Mouse (Mus musculus) intestine, embryonic 14.5 days (tissue): ENCODE measurements around the gene Tspan12. TPM values are rescaled to one million over a fixed set of nuclear protein-coding genes. Genes with fewer than 3 reads are reported as not detected.
"Not testable (repeated sequence)": the region's sequence is repeated elsewhere in the genome, so short reads cannot be mapped to it uniquely, and the experiment has no call there.

Source experiments
- ATAC-seq: fragments of 200-750 bp; cut with Nextera tagmentation; replicated peaks from 2 replicates; pipeline ENCODE4 v1.8.0; 2017; ENCODE audit warnings: low read depth, moderate number of reproducible peaks, moderate TSS enrichment, moderate library complexity; ENCODE audit not compliant: low FRiP score, low TSS enrichment
- DNase-seq: peaks from one replicate; pipeline ENCODE4 v3.0.0-alpha.2; 2018; ENCODE audit warnings: low spot score
- H3K27ac ChIP-seq: fragments of 300-500 bp; sonication (generic); 2 replicates; pipeline ENCODE4 v1.5.1; 2014; ENCODE audit warnings: low read depth, mild to moderate bottlenecking, control low read depth
- H3K27me3 ChIP-seq: fragments of 300-500 bp; sonication (generic); replicated peaks from 2 replicates; pipeline ENCODE4 v1.6.1; 2014; ENCODE audit warnings: low read length, control low read depth; ENCODE audit not compliant: control insufficient read depth, insufficient read depth
- H3K36me3 ChIP-seq: fragments of 300-500 bp; sonication (generic); 2 replicates; pipeline ENCODE4 v1.6.1; 2014; ENCODE audit warnings: low read length, control low read depth; ENCODE audit not compliant: control insufficient read depth, insufficient read depth
- H3K4me1 ChIP-seq: fragments of 300-500 bp; sonication (generic); replicated peaks from 2 replicates; pipeline ENCODE4 v1.6.1; 2014; ENCODE audit warnings: low read length, control low read depth, mixed read lengths; ENCODE audit not compliant: control insufficient read depth, insufficient read depth
- H3K4me2 ChIP-seq: fragments of 300-500 bp; sonication (generic); 2 replicates; pipeline ENCODE4 v1.6.1; 2014; ENCODE audit warnings: low read length
- H3K4me3 ChIP-seq: fragments of 300-500 bp; sonication (generic); 2 replicates; pipeline ENCODE4 v1.5.1; 2014; ENCODE audit warnings: low read depth, low read length, control low read depth, mixed read lengths
- H3K9ac ChIP-seq: fragments of 300-500 bp; sonication (generic); 2 replicates; pipeline ENCODE4 v1.6.1; 2014; ENCODE audit warnings: mild to moderate bottlenecking, low read length
- H3K9me3 ChIP-seq: fragments of 300-500 bp; sonication (generic); 2 replicates; pipeline ENCODE4 v1.6.1; 2016; ENCODE audit warnings: low read length, control low read depth; ENCODE audit not compliant: control insufficient read depth
- WGBS: fragments of 180-500 bp; shearing (Covaris S2); extraction: QIAGEN DNeasy Blood & Tissue Kit; methylation state at CpG from one replicate; pipeline ENCODE4 v1.1.7; 2014; 5-methylcytosine and 5-hydroxymethylcytosine counted together
- polyA plus RNA-seq: library from polyadenylated mRNA; unstranded; fragments of >200 nt; fragmentation: Nextera tagmentation; extraction: Ambion mirVana; gene quantifications from 2 replicates; pipeline ENCODE4 v1.2.1, GENCODE M21; 2014

Gene Tspan12
- polyA plus RNA-seq: 109 and 120 TPM in 2 replicates

DNA sequence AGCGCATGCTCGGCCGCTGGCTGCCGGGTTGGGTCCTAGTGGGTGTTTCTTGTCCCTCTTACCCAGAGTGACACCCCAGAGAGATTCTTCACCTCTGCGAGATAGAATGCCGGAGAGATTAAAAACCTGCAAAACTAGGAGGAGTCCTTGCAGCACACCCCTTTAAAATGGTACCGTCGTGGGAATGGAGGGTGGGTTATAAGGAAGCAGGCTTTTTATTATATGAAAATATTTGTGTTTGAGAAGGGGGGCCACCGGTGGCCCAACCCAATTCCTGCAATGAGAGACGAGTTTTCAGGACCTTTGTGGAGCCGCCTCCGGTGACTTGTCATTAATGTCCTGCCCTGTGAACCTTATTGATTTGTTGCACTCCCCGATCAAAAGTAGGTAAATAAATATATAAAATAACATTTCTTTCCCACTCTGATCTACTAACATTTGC, at the start of gene Tspan12:
Gene Tspan12, minus strand, starts transcription at position 172 of the 442 bp plus-strand sequence.
- H3K27ac ChIP-seq: peak within 1 kb of the TSS; percentile 92
- peak within 1 kb of the TSS; percentile 82 for H3K9ac ChIP-seq
- 1% methylated on average over 13 of the region's 13 CpGs for WGBS
- H3K4me1 ChIP-seq: peaks cover 13% of the 10 kb centered on the region; the same call in 1 of the 2 replicates
- H3K27me3 ChIP-seq: no peaks in the 10 kb centered on the region
- peaks cover 9% of the 10 kb centered on the region; the same call in 1 of the 2 replicates for H3K36me3 ChIP-seq
- H3K4me2 ChIP-seq: peak within 1 kb of the TSS; percentile 83
- ATAC-seq: peak; percentile 80
- H3K9me3 ChIP-seq: no peaks in the 10 kb centered on the region
- H3K4me3 ChIP-seq: peak within 1 kb of the TSS; percentile 73
- DNase-seq: peak; percentile 88

DNA sequence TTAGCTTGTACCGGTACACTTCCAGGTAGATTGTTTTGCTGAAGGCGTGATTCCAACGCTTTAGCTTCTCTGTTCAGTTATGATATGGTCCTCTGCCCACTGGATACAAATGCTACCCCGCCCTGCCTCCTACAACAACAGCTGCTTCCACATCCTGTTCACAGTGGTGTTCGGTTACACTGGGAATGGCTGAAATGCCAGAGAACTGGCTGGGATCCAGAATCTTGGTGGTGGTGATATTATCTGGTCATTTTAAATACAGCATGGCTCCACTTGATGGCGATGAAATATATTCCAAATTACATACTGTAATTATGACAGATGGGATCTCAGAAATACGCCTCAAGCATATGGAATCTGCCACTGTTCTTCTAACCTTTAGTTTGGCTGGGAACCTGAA, 42.1 kb upstream of the Tspan12 start:
- 33% methylated on average over 7 of the region's 7 CpGs for WGBS
- Histone ChIP-seq H3K36me3 (no peaks in the 10 kb centered on the region), H3K9ac (no peak overlapping the region), H3K9me3 (no peaks in the 10 kb centered on the region), H3K4me3 (no peak overlapping the region), H3K27me3 (no peaks in the 10 kb centered on the region), H3K4me2 (no peak overlapping the region), H3K27ac (no peak overlapping the region), H3K4me1 (peaks cover 5% of the 10 kb centered on the region; the same call in 1 of the 2 replicates)
- DNase-seq (no peak), ATAC-seq (peak; percentile 53; the same call in 1 of the 2 replicates)

DNA sequence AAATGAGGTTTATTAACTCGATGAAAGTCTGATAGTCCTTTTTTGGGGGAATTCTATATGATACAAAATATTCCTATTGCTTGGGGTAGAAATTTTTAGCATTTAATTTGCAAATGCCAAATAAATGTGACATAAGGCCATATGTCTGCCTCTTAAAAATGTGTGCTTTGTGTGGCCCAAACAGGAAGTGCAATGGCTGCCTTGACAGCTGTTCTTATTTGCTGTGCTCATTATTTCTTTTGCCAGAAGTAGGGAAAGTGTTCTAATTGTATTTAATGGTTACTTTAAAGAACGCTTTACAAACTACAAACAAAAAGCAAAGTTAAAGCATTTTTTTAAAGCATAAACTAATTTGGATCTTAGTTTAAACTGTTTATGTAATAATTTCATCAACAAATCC, 36.8 kb upstream of the Tspan12 start:
- no peaks in the 10 kb centered on the region for H3K9me3 ChIP-seq
- H3K4me2 ChIP-seq: no peak overlapping the region
- ATAC-seq: no peak
- no peak overlapping the region for H3K27ac ChIP-seq
- no peak overlapping the region for H3K9ac ChIP-seq
- H3K4me3 ChIP-seq: no peak overlapping the region
- no peak for DNase-seq
- H3K4me1 ChIP-seq: no peaks in the 10 kb centered on the region
- no peaks in the 10 kb centered on the region for H3K27me3 ChIP-seq
- H3K36me3 ChIP-seq: no peaks in the 10 kb centered on the region
- 55% methylated on average over 2 of the region's 2 CpGs for WGBS

DNA sequence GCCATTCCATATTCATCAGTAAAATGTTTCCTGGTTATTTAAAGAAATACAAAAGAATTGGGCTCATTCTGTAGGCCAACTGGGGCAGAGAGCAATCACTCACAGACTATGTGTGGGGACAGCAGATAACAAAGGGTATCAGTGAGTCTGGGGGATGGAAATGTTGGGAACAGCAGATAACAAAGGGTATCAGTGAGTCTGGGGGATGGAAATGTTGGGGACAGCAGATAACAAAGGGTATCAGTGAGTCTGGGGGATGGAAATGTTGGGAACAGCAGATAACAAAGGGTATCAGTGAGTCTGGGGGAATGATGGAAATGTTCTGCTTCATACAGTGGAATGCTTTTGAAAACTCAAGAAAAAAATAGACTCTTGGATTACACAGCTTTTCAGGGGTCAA, 35.7 kb upstream of the Tspan12 start:
- not testable (repeated sequence) for H3K4me1 ChIP-seq, H3K4me2 ChIP-seq, H3K27me3 ChIP-seq, DNase-seq, H3K9ac ChIP-seq, H3K27ac ChIP-seq, ATAC-seq, H3K9me3 ChIP-seq, H3K36me3 ChIP-seq, H3K4me3 ChIP-seq

DNA sequence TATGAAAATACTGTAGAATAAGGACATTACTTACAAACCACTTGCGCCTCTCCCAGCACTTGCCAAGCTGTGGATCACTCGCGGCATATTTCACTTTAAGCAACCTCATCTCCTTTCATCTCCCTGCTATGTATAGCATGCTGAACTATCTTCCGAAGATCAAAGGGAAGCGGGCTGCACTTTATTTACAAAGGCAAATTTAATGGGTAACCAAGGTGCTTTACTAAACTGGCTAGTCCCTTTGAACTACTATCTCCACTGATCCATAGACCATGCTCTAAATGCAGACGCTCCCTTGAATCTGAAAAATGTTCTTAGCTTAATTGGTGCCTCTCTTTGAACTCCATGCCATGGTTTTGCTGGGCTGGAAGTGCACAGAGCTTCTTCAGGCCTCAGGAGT, 27.2 kb upstream of the Tspan12 start:
- Histone ChIP-seq H3K4me1 (no peaks in the 10 kb centered on the region), H3K27me3 (no peaks in the 10 kb centered on the region), H3K36me3 (no peaks in the 10 kb centered on the region), H3K4me3 (no peak overlapping the region), H3K9ac (no peak overlapping the region), H3K9me3 (no peaks in the 10 kb centered on the region), H3K4me2 (no peak overlapping the region), H3K27ac (no peak overlapping the region)
- ATAC-seq (0 out of 2 replicates have a peak, but pooled peaks have one; percentile 43), DNase-seq (no peak)
- WGBS: 47% methylated on average over 6 of the region's 6 CpGs

DNA sequence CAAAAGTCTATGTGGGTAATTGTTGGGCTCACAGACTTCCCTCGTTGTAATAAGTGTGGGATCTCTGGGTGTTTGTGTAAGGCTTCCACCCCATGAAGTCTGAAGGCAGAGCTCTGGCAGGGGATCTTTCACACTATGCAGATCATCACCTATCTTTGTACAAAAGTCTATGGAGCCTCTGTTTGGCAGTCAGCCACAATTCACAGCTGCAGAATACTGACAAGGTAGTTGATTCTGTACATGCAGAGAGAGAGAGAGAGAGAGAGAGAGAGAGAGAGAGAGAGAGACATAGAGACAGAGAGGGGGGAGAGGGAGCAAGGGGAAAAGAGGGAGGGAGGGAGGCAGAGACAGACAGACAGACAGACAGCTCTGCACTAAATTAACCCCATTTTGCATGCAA, 15.0 kb upstream of the Tspan12 start:
- no peaks in the 10 kb centered on the region for H3K27me3 ChIP-seq
- H3K27ac ChIP-seq: no peak overlapping the region
- no peak overlapping the region for H3K9ac ChIP-seq
- WGBS: 16% methylated on average over 1 of the region's 1 CpGs
- no peak for DNase-seq
- no peaks in the 10 kb centered on the region for H3K9me3 ChIP-seq
- H3K4me2 ChIP-seq: no peak overlapping the region
- H3K36me3 ChIP-seq: no peaks in the 10 kb centered on the region
- ATAC-seq: no peak
- no peak overlapping the region for H3K4me3 ChIP-seq
- H3K4me1 ChIP-seq: peaks cover 10% of the 10 kb centered on the region

DNA sequence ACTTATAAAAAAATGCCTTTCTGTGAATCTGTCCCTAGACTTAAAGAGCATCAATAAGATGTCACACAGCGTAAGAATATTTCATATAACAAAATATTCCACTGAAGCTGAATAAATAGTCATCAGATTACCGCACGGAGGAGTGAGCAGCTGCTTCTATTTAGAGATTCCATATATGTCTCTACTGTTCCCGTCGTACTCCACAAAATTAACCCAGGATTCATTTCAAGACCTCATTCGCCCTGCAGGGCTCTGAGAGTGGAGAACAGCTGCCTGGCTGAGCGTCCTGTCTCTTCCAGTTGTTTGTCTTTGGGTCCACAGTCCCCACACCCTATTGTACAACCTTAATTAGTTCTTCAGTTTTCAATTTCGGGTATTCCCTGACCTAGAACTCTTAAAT, 11.9 kb upstream of the Tspan12 start:
- Histone ChIP-seq H3K36me3 (no peaks in the 10 kb centered on the region), H3K9ac (no peak overlapping the region), H3K27ac (no peak overlapping the region), H3K4me1 (peaks cover 10% of the 10 kb centered on the region), H3K9me3 (no peaks in the 10 kb centered on the region), H3K27me3 (no peaks in the 10 kb centered on the region), H3K4me3 (no peak overlapping the region), H3K4me2 (no peak overlapping the region)
- ATAC-seq (no peak), DNase-seq (no peak)
- 40% methylated on average over 8 of the region's 8 CpGs for WGBS

DNA sequence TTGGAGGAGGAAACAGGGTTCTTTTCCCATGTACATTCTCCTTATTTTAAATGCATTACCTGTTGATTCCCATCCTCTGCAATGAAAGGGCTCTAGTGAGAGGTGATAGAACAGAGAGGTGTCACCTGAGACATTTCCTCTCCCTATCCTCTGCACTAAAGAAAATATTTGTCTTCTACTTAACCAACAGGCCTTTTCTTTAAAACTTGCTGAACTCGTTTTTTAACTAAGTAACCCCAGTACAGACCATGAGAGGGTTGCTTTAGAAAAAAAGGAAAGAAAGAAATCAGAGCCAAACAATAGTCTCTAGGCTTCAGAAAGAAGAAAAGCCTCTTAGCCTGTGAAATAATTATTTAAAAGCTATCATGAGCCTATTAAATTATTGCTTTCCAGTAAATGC, 11.2 kb upstream of the Tspan12 start:
- Histone ChIP-seq H3K4me3 (no peak overlapping the region), H3K27ac (no peak overlapping the region), H3K4me1 (peaks cover 10% of the 10 kb centered on the region), H3K9me3 (no peaks in the 10 kb centered on the region), H3K36me3 (no peaks in the 10 kb centered on the region), H3K4me2 (no peak overlapping the region), H3K27me3 (no peaks in the 10 kb centered on the region), H3K9ac (no peak overlapping the region)
- ATAC-seq (no peak), DNase-seq (no peak)
- WGBS: 29% methylated on average over 1 of the region's 1 CpGs

DNA sequence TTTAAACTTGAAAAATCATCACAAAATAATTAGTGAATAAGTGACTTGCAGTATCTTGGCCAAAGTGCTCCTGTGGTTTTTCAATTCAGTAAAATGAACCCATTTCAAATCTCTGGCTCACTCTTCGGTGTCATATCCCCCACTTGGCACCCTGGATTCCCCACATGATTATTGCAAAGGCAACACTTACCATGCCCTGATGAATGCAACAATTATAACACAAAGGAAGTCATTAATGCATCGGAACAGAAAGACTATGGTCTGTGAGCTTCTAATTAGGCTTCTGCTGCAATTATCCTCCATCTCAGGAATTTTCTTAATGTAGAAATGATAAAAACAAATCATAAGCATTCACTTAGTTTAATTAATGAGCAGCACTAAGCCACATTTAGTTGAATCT, 9.0 kb upstream of the Tspan12 start:
- H3K4me2 ChIP-seq: no peak overlapping the region
- no peaks in the 10 kb centered on the region for H3K9me3 ChIP-seq
- no peak overlapping the region for H3K4me3 ChIP-seq
- WGBS: 91% methylated on average over 2 of the region's 2 CpGs
- H3K4me1 ChIP-seq: peaks cover 10% of the 10 kb centered on the region
- ATAC-seq (no peak), DNase-seq (no peak)
- H3K9ac ChIP-seq: no peak overlapping the region
- H3K27ac ChIP-seq: no peak overlapping the region
- no peaks in the 10 kb centered on the region for H3K36me3 ChIP-seq
- H3K27me3 ChIP-seq: no peaks in the 10 kb centered on the region
